Mouse (Mus musculus): ENCODE results near the gene Impg2.

Gene Impg2

DNA sequence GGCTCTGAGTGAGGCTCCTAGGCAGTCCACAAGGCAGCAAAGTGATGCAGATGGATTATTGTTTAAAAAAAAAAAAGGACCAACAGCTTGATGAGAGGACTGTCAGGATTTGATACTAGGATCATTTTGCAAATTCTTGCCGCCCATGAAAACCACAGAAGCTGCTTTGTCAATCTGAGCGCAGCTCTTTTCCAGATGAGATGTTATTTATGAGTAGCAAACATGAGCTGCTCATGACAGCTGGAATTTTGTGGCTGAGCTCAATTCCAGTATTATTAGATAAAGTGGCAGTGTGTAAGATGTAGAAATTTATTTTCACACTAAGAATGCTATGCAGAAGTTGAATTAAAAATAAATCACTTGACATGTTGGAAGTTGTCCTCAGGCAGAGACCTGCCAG, 94.7 kb downstream of the Impg2 start:
- peak; percentile 76 for DNase-seq (ENCODE audit: low read depth)

DNA sequence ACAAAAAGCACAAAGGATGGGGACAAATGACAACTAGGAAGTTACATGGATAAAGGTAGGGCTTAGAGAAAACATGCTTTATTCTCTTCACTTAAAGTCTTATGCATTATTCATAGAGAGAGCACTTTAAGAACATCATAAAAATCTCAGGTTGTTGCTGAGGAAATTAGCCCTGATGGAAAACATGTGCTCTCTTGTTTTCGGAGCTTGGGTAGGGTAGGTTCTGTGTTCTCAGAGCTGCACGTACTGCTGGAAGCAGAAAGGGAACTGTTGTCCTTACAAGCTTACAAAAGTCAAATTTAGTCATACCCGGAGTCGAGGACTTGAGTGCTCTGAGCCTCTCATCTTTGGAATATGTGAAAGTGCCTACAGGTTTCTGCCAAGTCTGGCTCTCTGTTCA, 98.9 kb downstream of the Impg2 start:
- DNase-seq (ENCODE audit: low read depth), result no peak

DNA sequence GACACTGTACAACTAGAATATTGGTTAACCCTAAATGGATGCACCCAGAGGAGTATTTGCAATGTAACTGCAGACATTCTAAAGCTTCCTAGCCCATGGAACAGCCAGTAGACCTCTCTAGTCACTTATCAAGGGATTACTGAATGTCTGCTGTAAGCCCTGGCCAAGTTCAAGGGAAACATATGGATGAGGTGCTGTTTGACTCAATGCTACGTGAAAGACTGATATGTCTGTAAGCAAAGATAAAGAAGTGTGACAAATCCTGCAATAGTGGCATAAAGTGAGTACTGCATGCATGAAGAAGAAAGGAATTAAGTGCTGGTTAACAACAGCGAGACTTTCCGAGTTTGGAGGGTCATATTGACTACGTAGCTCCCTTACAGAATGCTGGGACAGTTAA, 100.1 kb downstream of the Impg2 start:
- DNase-seq (ENCODE audit: low read depth), result no peak

DNA sequence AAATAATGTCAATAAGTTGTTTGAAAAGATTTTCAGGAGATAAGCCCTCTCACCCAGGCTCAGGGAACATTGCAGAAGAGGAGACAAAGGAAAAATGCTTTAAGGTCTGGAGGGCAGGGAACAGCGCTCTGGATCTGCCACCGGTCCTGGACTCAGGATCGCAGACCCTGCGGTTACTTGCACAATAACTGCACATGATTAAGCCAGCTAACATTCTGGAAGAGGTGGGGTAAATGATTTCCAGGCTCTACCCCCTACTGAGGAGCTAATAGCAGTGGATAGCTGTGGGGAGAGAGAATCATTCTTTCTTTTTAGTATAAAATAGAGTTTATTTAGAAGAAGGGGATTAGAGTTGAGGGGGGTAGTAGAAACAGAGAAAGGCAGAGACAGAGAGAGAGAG, 103.5 kb downstream of the Impg2 start:
- peak; percentile 39 for DNase-seq (ENCODE audit: low read depth)

DNA sequence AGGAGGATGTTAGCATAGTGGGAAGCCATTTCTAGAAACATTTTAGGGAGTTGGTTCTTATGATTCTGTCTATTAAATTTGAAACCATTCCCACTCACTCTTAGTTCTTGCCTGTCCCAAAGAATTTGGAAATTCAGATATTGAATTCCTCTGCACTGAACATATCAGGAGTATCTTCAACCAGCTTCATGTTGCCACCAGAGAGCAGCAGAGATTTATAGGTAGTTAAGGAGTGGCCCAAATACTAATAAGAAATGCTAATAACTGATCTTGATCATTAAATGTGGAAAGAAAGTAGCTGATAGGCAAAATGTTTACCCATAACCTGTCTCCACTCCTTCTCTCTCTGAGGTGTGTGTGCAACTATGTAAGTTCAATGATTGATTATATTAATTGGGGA, 107.2 kb downstream of the Impg2 start:
- no peak for DNase-seq (ENCODE audit: low read depth)

Measured in fibroblast of lung, adult 2 months (primary cell).